Mouse (Mus musculus): ENCODE data around the gene Myh3. TPM values are rescaled to one million over a fixed set of nuclear protein-coding genes. Genes with fewer than 3 reads are reported as not detected.

Myh3 gene
- total RNA-seq, 2 experiments from 2014 or later = 1.1 to 1.5 TPM

DNA sequence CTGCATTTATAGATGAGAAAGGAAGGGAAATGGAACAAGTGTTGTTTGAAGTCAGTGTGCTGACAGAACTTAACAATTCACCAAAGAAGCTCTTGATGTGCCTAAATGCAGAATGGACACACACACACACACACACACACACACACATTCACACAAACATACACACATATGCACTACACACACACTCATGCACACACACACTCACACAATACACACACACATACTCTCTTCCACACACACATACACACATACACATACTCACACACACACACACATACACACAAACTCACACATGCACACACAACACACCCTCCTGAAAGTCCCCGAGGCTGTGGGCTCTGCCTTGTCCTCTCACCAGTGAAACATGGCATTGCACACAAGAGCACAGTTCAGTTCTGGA lies 26.1 kb downstream of the Myh3 start:
- DNase-seq (ENCODE audit: low spot score in 2 of 2) = no peak

GRCm38 (mm10) chr11:67104714-67105113 lies 26.6 kb downstream of the Myh3 start:
- no peak for DNase-seq (ENCODE audit: low spot score in 2 of 2)

DNA sequence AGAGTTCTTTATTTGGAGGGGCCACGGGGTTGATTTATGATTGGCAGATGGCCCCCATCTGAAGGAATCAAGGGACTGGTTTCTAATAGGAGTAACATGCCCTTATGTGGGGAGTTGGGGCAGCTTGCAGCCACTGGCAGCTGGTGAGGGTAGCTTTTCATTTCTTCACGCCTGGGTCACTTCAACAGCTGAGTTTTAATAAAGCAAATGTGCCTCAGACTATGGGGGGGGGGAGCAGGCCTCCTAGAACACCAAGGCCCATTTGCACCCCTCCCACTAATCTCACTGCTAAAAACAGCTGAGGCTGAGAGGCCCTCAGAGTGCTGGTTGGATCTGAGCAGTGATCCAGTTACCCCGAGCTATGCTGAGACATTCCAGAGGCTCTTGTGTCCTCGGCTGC lies 27.6 kb downstream of the Myh3 start:
- DNase-seq (ENCODE audit: low spot score in 2 of 2) = no peak

- DNase-seq (ENCODE audit: low spot score in 2 of 2) = no peak
These were observed 28.9 kb downstream of the Myh3 start for GRCm38 (mm10) chr11:67106973-67107372.

- peak; percentile 84 to 87 for DNase-seq (ENCODE audit: low spot score in 2 of 2)
These were observed 32.3 kb downstream of the Myh3 start for GRCm38 (mm10) chr11:67110168-67110948.

- DNase-seq (ENCODE audit: low spot score in 2 of 2) = peak; percentile 80 to 83
These were observed 34.1 kb downstream of the Myh3 start for GRCm38 (mm10) chr11:67112019-67112850.

DNA sequence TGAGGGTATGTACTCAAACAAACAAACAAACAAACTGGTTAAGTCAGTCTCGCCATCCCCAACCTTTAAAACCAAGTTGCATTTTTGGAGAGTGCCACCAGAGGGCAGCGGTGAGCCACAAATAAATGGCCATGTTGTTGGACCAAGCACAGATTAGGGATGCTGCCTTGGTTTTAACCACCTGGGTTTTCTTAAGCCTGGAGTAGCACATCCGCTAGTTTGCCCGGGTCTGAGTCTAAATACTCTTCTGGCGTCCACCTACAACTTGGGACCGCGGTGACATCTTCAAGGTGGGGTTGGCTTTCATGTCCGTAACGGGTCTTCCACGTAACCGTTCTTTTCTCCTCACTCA lies 34.7 kb downstream of the Myh3 start:
- DNase-seq (ENCODE audit: low spot score in 2 of 2) = peak; percentile 88 to 89

DNA sequence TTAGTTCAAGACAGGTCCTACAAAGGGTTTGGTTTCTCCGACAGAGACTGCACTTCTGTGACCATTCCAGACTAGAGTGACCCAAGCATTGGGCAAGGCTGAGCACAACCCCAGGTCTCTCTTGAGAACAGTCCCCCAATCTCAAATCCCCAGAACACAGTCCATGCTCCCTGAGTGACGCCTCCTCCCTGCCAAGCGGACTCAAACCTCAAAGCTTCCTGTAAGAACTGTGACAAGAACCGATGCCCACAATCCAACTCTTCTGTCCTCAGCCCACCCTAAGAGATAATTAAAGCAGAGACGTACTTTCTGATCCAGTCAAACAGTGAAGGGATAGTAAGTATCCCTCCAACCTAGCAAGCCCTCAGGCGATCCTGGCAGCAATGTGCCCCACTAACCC lies 35.3 kb downstream of the Myh3 start:
- no peak for DNase-seq (ENCODE audit: low spot score in 2 of 2)

- no peak for DNase-seq (ENCODE audit: low spot score in 2 of 2)
These were observed 36.2 kb downstream of the Myh3 start for GRCm38 (mm10) chr11:67114261-67114660.

GRCm38 (mm10) chr11:67114901-67115300 lies 36.8 kb downstream of the Myh3 start:
- DNase-seq (ENCODE audit: low spot score in 2 of 2) = no peak

DNA sequence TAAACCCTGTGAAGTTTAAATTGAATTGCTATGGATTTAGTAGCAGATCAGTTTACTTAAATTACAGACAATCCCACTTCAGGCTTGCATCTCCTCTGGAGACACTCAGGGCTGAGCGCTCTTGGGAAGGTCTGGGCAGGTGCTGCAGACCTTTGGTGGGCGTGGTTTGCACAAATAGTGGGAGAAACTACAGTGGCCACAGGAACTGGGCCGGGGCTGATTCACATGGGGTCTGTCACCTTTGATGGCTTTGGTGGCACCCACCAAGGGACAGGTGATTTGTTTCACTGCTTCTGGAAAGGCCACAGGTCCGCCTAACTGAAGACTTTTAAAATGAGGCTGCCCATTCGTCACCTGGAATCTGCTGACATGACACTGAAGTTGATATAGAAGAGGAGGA lies 38.6 kb downstream of the Myh3 start:
- no peak for DNase-seq (ENCODE audit: low spot score in 2 of 2)

DNA sequence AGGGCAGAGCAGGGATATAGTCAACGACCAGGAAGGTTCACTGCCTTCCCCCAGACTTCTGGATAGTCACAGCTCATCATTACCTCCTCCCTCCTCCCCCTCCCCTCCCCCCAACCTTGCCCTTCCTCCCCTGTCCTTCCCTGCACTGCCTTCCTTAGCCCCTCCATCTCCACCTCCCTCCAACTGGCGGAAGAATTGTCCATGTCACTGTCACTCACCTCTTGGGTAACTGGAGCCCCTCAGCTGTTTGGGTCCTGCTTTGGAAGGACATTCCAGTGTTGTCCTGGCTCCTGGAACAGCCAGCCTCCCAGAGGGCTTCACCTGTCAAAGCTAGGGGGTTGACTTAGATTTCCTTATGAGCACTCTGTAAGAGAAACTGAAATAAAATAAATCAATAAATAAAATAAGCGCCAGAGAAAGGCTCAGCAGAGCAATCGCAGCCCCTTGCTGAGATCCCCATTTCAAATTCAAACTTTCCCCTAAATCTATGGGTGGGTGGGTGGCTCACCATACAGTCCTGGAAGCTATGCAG lies 41.5 kb downstream of the Myh3 start:
- no peak for DNase-seq (ENCODE audit: low spot score in 2 of 2)

- no peak for DNase-seq (ENCODE audit: low spot score in 2 of 2)
These were observed 42.7 kb downstream of the Myh3 start for GRCm38 (mm10) chr11:67120697-67121294.

DNA sequence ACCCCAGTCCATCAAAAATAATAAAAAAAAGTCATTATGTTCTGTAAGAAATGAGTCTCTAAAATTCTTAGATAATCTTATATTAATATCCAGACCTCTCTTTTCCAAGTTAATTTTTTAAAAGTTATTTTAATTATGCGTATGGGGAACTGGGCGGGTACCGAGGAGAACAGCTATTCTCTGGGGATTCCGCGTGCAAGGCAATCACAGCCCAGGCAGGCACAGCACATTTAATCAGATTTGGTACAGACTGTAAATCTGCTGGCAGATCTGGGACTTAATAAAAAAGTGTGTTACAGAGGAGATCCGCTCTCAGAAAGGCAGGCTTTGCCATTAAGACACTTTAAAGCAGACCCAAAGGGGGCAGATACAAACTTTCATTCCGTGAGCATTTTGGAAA lies 46.8 kb downstream of the Myh3 start:
- no peak for DNase-seq (ENCODE audit: low spot score in 2 of 2)

GRCm38 (mm10) chr11:67125361-67125760 lies 47.3 kb downstream of the Myh3 start:
- no peak for DNase-seq (ENCODE audit: low spot score in 2 of 2)

- no peak for DNase-seq (ENCODE audit: low spot score in 2 of 2)
These were observed 55.4 kb downstream of the Myh3 start for GRCm38 (mm10) chr11:67133526-67133925.

DNA sequence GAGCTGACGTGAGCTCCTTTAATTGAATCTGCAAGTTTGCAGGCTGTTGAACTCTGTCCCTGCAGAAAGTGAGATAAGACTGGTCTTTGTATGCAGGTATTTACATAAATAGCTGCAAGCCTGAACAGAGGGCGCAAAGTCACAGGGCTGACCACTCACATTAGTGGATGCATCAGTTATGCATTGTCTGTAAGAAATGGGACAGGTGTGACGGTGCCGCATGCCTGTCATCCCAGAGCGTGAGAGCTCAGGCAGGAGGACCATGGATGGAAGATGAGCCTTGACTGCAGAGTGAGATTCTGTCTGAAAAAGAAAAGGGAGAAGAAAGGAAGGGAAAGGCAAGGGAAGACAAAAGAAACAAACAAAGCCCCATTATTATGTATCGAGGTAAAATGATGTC lies 56.6 kb downstream of the Myh3 start:
- DNase-seq (ENCODE audit: low spot score in 2 of 2) = no peak

- no peak for DNase-seq (ENCODE audit: low spot score in 2 of 2)
These were observed 57.4 kb downstream of the Myh3 start for GRCm38 (mm10) chr11:67135532-67135931.

DNA sequence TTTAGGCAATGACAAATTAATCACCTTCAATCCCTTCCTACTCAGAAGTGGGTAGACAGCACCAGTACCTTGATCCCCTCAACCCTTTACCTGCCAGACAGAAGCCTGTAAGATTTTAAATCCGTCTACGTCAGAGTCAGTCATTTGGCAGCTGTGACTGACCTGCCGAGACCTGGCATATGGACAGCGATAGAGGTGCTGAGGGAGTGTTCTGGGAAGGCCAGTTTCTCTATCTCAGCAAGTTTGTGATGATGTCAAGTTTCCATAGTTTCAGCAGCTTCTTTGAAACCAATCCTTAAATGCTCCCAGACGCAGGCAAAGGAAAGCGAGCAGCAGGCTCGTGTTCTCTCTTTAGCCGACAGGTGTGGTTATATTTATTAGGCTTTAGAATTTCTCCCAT lies 61.5 kb downstream of the Myh3 start:
- no peak for DNase-seq (ENCODE audit: low spot score in 2 of 2)

GRCm38 (mm10) chr11:67140175-67140574 lies 62.1 kb downstream of the Myh3 start:
- DNase-seq (ENCODE audit: low spot score in 2 of 2) = no peak

- DNase-seq (ENCODE audit: low spot score in 2 of 2) = no peak
These were observed 62.9 kb downstream of the Myh3 start for GRCm38 (mm10) chr11:67141031-67141430.

GRCm38 (mm10) chr11:67142047-67142446 lies 63.9 kb downstream of the Myh3 start:
- no peak for DNase-seq (ENCODE audit: low spot score in 2 of 2)

Measured in layer of hippocampus, postnatal 10 days (tissue).